Mouse (Mus musculus) cerebellum, adult (tissue): ENCODE data around the gene Spocd1.
A peak's percentile ranks its signal among the peaks of the same experiment; 100 is the strongest.

Source experiments
- ATAC-seq: cut with Nextera tagmentation; 2 replicates; pipeline ENCODE4 v1.9.2; 2017; ENCODE audit warnings: mild to moderate bottlenecking, moderate library complexity, mixed read lengths; ENCODE audit not compliant: insufficient number of reproducible peaks, low FRiP score, low TSS enrichment

The Spocd1 gene

DNA sequence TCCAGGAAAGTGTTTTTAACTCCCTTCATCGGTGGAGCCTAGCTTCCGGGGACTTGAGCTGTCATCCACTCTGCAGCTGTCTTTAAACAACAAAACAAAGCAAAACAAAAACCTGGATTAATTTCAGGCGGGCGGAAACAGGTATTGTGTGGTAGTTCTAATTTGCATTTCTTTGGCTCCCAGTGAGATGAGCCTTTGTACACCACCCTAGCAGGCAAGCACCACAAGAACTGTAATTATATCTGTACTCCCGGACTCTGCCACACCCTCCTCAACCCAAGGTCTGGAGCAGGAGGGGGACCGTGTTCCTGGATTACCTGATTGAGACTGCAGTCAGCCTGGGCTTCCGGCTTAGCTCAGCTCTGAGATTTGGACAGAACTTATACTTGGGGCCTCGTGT lies 41.1 kb downstream of the Spocd1 start:
- ATAC-seq = no peak

GRCm38 (mm10) chr4:129970861-129971260 lies 41.8 kb downstream of the Spocd1 start:
- ATAC-seq = no peak

DNA sequence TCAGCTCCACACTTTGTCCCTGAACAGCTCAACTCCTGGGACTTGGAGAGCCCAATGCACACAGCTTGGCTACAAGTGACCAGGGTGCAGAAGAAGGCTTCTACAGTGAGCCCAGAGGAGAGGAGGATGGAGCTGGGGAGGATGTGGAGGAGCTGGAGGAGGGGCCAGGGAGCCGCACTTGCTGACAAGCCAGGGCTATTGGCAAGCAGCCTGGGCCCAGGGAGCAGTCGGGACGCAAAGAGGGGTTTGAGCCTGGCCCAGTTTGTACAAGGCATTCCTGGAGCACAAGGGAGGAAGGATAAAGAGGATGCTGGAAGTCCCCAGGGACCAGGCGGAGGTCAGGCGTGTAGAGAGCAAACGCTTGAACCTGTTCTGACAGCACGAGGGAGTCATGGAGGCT lies 42.9 kb downstream of the Spocd1 start:
- ATAC-seq = no peak

DNA sequence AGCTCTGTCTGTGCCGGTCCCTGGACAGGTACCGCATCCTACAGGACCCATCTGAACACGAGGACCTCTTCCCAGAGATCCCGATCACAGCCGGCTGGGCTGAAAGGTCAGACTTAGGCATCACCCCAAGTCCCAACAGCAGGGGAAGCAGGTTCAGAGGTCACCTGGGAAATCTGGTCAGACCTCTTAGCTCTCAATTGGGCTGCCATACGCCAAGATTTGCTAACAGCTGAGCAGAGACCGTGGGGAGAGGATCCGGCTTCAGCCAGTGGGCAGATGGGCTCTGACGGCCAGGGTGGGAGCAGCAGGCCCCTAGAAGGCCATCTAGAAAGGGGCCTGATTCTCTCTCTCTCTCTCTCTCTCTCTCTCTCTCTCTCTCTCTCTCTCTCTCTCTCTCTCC lies 45.2 kb downstream of the Spocd1 start:
- ATAC-seq = no peak

DNA sequence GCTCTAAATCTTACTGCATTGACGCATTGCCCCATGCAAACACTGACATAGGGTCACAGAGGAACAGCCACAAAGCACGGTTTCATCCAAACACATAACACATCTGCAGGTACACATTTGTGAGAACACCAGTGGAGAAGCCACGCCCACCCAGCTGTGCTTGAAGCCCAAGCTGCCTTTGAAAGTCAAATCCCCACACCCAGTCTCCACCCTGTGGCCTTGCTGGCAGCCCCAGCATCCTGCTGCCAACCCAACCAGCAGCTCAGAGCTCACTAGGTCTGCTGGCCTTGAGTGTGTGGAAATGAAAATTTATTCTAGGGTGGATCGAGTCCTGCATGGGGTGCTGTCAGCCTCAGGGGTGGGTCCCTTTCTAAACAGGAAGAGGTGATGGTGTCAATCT lies 48.2 kb downstream of the Spocd1 start:
- no peak for ATAC-seq

- no peak for ATAC-seq
Measured at GRCm38 (mm10) chr4:129978227-129978626, 49.2 kb downstream of the Spocd1 start.

DNA sequence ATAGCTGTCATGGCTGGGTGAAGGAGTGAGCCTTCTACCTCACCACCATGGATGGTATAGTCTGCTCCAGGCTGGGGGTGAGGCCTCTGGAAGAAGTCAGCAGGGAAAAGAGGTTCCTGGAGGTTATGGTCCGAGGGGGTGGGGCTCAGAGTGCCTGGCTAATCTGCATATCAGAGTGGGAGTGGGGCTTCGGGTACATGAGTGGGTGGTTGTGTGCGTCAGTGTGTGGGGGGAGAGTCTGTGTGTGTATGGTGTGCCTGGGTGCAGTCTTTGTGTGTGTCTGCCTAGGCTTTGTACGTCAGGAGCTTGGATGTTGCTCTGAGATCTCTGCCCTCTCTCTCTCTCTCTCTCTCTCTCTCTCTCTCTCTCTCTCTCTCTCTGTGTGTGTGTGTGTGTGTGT lies 49.9 kb downstream of the Spocd1 start:
- ATAC-seq = no peak

GRCm38 (mm10) chr4:129981657-129982056 lies 52.6 kb downstream of the Spocd1 start:
- ATAC-seq = no peak

- ATAC-seq = no peak
Measured at GRCm38 (mm10) chr4:129983046-129983445, 54.0 kb downstream of the Spocd1 start.

GRCm38 (mm10) chr4:129983764-129984420 lies 54.8 kb downstream of the Spocd1 start:
- ATAC-seq = 0 out of 2 replicates have a peak, but pooled peaks have one; percentile 21

DNA sequence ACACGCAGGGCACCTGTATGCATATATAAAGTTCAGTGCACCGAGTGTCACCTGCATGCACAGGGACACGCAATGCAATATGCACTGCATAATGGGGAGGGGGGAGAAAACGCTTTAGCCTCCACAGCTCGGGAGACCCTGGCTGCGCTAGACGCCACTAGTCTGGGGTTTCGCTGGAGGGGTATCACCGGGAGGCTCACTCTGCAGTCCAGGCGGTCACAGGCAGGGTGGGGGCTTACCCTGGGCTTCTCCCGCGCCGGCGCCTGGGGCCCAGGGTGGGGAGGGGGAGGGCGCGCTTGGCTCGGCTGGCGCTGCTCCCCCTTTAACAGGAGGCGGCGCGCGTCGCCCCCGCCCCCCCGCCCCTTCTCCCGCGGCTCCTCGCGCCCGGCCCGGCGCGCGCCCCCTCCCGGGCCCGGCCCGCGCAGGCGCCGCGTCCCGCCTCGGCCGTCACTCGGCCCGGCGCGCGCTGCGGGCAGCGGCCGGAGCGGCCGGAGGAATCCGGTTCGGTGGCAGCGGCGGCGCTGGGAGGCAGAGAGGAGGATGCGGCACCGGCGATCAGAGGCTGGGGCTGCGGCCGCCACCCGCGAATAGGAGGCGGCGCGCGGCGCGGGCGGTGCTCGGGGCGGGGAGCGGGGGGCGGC lies 55.5 kb downstream of the Spocd1 start, which contains the start of gene Adgrb2:
Adgrb2 (plus strand) TSS at position 450 of the 641 bp plus-strand sequence.
- no peak for ATAC-seq

DNA sequence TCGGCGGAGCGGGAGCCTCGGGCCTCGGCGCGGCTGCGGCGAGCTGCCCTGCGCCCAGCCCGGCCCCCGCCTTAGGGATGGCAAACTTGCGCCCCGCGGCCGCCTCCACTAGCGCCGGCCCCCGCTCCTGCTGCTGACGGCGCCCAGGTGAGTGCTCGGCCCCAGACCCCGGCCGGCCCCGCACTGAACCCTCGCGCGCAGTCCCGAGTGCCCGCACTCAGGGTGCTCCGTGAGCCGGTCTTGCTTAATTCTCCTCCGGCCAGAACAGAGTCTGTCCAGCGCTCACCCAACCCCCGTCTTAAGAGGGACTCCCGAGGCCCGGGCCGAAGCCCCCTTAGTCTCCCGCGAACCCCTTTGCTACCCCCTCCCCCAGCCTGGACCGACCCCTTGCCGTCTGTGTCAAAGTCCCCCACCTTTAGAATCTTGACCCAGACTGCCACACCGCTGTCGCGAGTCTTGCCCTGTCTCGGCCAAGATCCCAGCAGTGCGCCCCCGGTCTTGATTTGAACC lies 56.2 kb downstream of the Spocd1 start:
- ATAC-seq = no peak

- ATAC-seq = 0 out of 2 replicates have a peak, but pooled peaks have one; percentile 4
Measured at GRCm38 (mm10) chr4:129985671-129986441, 56.8 kb downstream of the Spocd1 start.

DNA sequence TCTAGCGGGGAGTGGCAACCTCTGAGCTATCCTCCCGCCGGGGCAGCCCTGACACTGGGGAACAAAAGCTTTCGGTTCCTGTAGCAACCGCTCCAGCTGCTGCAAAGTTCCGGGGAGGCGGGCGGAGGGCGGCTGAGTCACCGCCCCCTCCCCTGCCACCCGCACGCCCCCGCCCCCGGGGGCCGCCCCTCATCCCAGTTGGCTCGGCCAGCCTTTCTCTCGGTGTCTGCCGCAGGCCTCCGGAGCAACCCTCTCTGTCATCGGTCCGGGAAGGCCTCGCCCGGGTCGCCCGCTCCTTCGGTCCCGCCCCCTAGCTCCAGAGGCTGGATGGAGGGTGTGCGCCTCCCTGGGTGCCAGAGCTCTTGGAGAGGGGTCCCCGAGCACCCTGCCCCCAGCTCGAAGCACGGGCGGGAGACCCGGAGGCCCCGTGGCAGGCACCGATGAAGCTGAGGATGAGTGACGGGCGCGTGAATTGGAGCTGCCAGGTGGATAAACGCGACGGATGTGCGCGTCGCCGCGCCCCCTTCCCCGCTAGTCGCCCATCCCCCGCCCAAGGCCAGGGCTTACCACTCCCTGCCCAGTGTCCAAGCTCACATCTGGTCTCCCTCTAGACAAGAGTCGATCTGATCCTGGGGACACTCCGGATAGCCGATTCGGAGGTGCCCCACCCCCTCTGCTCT lies 58.9 kb downstream of the Spocd1 start:
- no peak for ATAC-seq

- ATAC-seq = no peak
Measured at GRCm38 (mm10) chr4:129989925-129990324, 60.9 kb downstream of the Spocd1 start.

- ATAC-seq = no peak
Measured at GRCm38 (mm10) chr4:129992720-129993119, 63.7 kb downstream of the Spocd1 start.

DNA sequence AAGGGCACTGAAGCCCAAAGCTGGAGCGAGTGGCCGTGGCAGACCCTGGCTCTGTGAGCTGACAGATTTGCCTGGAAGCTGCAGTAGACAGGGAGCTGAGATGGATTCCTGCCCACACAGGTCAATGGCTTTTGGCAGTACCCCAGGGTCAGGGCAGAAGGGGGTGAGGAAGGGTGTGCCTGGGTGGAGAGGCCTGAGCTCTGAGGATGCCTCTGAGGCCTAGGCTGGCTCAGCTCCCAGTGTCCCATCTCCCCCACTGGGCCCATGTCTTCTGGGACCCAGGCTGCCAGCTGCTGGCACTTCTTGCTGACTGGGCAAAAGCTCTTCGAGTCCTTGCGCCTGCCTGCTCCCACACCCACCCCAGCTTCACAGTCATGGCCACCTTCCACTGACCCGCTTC lies 64.2 kb downstream of the Spocd1 start:
- ATAC-seq = no peak

DNA sequence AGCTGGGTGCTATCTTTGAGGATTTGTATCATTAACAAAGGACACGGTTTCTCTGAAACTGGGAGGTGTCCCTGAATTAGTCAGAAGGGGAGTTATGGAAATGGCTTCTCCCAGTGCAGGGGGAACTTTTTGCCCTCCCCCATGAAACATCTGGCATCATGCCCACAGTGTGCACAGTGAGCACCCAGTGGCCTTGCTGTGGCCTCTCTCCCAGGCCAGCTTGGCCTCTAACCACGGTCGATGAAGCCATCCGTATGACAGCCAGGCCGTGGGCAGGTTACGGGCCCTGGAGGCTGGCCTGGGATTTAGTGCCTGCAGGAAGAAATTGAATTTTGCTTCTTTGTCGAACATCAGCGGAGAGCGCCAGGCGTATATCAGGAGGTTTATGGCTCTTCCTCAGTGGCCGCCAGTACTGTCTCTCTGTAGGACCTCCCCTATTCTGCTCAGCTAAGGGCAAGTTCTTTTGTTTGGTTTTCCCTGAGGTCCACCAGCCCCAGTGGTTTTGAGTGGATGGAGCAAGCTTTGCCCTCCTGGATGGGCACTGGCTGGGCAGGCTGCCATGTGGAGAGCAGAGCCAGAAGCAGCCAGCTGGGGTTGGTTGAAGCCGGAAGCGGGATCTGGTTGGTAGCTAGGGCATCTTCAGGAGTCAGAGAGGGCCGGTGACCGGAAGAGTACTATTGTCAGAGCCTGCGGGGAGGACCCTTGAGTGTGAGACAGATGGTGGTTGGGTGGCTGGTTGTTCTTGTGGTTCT lies 65.1 kb downstream of the Spocd1 start:
- ATAC-seq = no peak

DNA sequence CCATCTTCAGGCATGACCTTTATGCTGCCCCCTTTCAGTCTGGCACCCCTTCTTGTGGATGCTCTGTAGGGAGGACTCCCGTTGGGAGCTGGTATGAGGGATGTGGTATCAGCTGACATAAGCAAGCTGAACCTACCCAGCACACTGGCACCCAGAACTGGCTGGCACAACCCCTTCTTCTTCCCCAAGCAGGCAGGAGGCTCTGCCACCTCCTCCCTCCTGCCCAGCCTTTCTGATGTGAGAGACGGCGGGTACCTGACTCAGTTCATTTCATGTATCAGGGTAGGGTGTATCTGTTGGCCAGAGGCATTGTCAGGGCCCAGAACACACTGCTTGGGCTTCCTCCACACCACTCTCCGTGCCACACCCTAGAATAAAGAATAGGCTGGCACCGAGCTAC lies 65.7 kb downstream of the Spocd1 start:
- ATAC-seq = no peak

DNA sequence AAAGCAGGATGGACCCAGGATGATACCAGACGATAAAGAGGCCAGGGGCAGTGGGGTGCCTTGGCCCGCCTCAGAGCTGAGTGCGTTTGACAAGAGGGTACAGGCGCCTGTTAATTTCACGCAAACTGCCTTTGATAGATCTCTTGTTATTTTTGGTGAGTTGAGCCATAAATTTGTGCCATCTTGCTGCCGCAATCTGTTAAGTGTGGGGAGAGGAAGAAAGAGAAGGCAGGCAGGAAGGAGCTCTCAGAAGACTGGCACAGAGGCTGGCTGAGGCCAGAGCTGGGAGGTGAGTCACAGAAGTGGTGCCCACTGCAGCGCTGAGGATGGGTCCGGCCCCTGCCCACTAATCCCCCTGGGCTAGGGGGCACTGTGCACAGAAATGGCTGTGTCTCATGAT lies 66.2 kb downstream of the Spocd1 start:
- ATAC-seq = no peak
